Mouse (Mus musculus) CD4-positive, CD25-positive, alpha-beta regulatory T cell, adult 2 months (primary cell): ENCODE measurements around the gene Golga2.

Experiments used
- DNase-seq: peaks from one replicate; pipeline ENCODE4 v3.0.0-alpha.2; 2012; ENCODE audit warnings: low read depth, low spot score

Golga2 gene

GRCm38 (mm10) chr2:32287334-32287840 is at the start of gene Golga2:
TSS of gene Golga2 (plus strand) at chr2:32287384.
- no peak for DNase-seq

- DNase-seq: no peak
These were observed 49.6 kb upstream of the Golga2 start for GRCm38 (mm10) chr2:32237571-32237970.

DNA sequence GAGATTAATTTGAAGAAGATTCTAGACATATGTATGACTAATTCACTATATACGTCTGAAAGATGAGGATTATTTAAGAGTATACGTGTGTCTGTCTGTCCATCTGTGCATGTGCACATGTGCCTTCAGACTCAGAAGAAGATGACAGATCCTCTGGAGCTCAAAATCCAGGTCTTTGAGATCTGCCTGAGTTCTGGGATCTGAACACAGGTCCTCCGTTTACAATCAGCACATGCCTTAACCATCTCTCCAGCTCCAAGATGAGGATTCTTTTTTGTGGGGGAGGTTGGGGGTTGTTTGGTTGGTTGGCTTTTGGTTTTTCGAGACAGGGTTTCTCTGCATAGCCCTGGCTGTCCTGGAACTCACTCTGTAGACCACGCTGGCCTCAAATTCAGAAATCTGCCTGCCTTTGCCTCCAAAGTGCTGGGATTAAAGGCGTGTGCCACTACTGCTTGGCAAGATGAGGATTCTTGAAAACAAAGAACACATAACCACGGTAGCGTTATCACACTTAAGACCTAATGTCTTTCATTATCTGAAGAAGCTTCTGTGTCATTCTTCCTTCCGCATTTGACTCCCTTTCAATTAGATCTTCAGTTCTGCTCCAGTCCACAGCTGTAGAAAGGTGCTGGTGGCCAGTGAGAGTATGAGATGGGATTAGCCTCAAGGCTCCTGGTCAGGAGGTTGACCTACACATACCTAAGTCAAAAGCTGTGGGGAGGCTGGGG is 48.3 kb upstream of the Golga2 start:
- no peak for DNase-seq

DNA sequence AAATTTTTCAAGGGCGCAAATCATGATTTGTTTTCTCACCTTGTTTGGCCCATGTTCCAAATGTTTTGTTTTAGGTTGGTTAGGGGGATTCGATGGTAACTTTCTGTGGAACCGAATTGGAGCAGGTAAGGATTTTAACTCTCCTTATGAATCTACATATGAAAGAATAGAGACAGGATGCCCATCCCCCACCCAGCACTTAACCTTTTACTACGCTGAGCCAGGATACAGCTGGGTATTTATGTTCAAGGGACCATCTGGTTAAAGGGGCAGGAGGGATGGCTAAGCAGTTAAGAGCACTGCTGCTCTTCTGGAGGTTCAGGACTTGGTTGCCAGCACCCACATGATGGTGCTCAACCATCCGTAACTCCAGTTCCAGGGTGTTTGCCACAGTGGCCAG is 46.6 kb upstream of the Golga2 start:
- no peak for DNase-seq

DNA sequence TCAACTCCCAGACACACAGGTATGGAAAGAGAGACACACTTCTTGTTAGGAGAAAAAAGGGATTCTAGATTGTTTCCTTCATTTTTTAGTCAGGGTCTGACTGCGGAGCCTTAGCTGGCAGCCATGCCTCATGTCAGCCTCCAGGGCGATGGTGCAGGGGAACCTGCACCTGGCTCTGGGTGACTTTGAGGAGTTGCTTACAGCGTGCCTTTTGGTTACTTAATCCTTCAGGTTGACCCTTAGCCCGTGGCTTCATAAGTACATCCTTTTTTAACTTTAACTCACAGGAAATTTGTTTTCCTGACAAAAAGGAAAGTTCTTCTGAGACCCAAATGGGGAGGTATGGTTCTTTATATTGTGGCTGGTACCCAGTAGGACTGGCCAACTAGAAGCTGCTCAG is 44.2 kb upstream of the Golga2 start:
- no peak for DNase-seq

DNA sequence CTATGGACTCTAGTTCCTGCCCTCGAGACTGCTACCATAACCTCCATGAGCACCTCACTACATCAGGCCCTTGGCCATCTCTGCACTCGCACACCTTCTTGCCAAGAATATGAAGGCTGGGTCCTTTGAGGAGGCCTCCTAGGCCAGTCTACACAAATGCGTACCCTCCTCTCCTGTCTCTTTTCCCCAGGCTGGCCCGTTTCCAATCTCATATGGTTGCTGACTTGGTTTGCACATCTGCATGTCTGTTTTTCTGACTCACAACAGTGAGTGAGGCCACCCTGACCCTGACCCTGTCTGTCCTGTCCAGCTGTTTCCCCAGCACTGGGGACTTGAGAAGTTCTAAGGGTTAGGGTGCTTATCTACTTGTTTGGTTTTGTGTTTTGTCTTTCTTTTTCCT is 40.4 kb upstream of the Golga2 start:
- no peak for DNase-seq

- no peak for DNase-seq
These were observed 38.5 kb upstream of the Golga2 start for GRCm38 (mm10) chr2:32248377-32249361.

GRCm38 (mm10) chr2:32251791-32252527 is 35.2 kb upstream of the Golga2 start:
- DNase-seq: no peak

DNA sequence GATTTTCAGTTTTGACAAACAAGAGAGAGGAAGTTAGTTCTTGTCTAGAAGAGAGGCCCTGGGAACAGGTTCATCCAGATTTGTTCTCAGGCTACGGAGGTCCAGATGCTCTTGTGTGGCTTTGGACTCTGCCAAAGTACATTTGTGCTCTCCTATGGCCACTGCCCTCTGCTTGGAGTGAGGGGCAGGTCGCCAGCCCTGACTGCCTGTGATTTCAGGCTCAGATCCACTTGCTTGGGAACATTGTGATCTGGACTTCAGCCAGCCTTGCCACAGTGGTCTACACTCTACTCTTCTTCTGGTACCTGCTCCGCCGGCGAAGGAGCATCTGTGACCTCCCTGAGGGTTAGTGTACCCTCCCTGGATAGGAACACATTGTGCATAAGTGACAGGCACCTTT is 34.5 kb upstream of the Golga2 start:
- no peak for DNase-seq

DNA sequence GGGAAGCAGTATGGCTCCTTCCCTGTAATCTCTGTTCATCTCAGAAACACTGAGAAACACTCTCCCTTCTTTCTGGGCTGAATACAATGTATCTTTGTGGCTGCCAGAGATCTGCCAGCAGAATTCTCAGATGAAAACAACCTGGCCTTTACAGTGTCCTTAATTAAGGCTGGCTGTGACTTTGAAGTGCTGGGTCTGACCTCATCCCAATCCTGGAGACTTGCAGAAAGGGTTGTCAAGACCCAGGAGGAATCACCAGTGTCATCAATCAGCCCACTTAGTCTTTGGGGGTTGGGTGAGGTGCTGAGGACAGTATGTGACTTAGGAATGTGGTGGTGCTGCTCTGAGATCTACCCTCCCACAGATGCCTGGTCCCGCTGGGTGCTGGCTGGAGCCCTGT is 33.8 kb upstream of the Golga2 start:
- no peak for DNase-seq

- no peak for DNase-seq
These were observed 32.6 kb upstream of the Golga2 start for GRCm38 (mm10) chr2:32254563-32254962.

- DNase-seq: no peak
These were observed 30.9 kb upstream of the Golga2 start for GRCm38 (mm10) chr2:32256273-32256672.

DNA sequence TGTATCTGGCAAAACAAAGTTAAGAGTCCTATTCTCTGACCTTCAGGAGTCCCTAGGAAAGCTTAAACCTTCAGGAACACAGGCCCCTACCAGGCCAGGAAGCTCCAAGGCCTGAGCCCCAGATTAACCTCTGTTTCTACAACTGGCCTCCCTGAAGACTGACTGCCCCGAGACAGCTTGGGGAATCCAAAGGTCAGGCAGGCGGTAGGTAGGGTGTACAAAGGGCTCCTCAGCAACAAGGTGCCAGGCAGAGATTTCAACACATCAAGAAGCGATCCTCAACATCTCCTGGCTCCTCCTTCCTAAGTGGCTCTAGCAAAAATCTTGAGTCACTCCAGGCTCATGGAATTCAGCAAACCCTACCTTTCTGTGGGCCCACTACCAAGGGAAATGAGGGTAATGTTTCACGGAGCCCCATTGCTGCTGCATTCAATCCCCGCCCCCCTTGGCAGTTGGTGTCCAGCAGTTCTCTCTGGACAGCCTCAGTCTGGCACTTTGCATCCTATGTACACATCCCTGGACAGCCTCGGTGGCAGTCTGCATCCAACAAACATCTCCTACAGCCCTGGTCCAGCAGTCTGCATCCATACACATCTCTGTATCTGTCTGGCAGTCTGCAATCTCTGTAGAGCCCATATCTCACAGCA is 28.2 kb upstream of the Golga2 start:
- no peak for DNase-seq

GRCm38 (mm10) chr2:32259657-32260417 is 27.3 kb upstream of the Golga2 start, which contains the start of gene Uck1:
TSS of gene Uck1 (minus strand) at chr2:32260159.
- peak; percentile 93 for DNase-seq

DNA sequence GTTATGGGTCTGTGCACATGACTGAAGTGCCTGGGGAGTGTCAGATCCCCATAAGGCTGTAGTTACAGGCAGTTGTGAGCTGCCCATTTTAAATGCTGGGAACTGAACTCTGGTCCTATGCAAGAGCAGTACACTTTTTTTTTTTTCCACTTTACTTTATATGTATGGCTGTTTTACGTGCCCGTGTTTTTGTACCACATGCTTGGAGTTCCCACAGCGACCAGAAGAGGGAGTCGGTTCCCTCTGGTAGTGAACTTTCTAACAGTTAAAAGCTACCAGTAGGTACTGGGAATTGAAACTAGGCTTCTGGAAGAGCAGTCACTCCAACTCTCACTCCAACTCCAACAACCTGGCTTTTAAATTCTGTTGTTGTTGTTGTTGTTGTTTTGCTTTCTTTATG is 26.5 kb upstream of the Golga2 start:
- peak; percentile 90 for DNase-seq

- no peak for DNase-seq
These were observed 11.4 kb upstream of the Golga2 start for GRCm38 (mm10) chr2:32275823-32276222.

GRCm38 (mm10) chr2:32282289-32282688 is 4.9 kb upstream of the Golga2 start:
- DNase-seq: no peak

GRCm38 (mm10) chr2:32282727-32283126 is 4.5 kb upstream of the Golga2 start:
- peak; percentile 78 for DNase-seq

DNA sequence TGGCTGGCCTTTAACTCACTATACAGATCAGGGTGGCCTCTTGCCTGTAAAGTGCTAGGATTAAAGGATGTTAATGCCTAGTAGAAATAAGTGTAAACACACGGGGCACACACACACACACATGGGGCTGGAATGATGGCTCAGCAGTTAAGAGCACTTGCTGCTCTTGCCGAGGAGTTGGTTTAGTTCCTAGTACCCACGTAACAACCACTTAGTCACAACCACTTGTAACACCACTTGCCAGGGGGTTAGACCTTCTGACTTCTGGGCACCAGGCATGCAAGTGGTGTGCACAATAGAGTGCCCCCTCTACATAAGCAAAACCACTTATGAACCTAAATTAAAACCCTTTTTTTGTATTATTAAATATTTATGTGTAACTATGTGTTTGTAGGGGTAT is 3.2 kb upstream of the Golga2 start:
- no peak for DNase-seq

GRCm38 (mm10) chr2:32287923-32288367 is 761 bp downstream of the Golga2 start, which contains the start of gene Swi5:
TSS of gene Swi5 (minus strand) at chr2:32288075.
- peak; percentile 100 for DNase-seq
